Mouse (Mus musculus) E14TG2a.4 (cell line): ENCODE measurements around the gene Ctdsp2.

Source experiments
- CTCF ChIP-seq: conservative IDR thresholded peaks from 2 replicates; pipeline ENCODE4 v1.5.1; 2014; ENCODE audit warnings: low read length
- NANOG ChIP-seq: IDR thresholded peaks from 2 replicates; pipeline ENCODE4 v1.6.1; 2014; ENCODE audit warnings: borderline replicate concordance, low read length, mixed read lengths

GRCm38 (mm10) chr10:126991676-126992075, 13.2 kb downstream of the Ctdsp2 start:
- TF ChIP-seq CTCF, result no peak
- TF ChIP-seq NANOG, result no peak
